Mouse (Mus musculus) embryo, embryonic 11 days (tissue): ENCODE measurements around the gene Dmrtc2.
"Not testable (repeated sequence)": the region's sequence is repeated elsewhere in the genome, so short reads cannot be mapped to it uniquely, and the experiment has no call there.

Source experiments
- DNase-seq: peaks from one replicate; pipeline ENCODE4 v3.0.0-alpha.2; 2015

Dmrtc2 gene

DNA sequence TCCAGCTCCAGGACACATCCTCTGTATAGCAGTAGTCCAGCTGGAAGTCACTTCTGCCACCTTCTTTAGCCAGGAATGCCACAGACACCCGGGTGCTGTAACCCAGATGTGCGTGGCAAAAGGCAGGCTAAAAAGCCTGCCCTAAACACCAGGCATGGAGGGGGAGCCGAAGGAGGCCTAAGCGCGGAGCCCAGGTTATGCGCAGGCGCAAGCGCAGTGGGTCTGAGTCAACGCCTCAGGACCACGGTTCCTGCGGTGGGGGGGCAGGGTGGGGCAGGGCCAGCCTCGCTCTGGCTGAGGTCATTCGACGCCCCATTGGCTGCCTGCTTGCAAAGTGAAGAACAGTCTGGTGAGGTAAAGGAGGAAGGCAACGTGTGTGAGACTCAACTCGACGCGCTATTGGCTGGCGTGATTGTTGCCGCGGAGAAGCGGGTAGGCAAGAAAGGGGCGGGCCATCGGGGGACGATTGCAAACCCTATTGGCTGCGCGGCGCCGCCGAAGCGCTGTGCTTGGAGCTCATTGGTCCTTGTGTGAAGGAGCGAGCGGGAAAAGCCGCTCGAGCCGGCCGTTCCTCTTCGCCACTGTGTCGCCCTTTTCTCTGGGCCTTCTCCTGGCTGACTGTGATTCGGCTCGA is at the start of gene Dmrtc2, which contains the start of gene Lypd4:
Dmrtc2 (plus strand) TSS at position 526 of the 634 bp plus-strand sequence.
Lypd4 (minus strand) TSS at position 410 of the 634 bp plus-strand sequence.
- DNase-seq: peak; percentile 28

- no peak for DNase-seq
Measured at GRCm38 (mm10) chr7:24824452-24824851, 45.4 kb upstream of the Dmrtc2 start.

DNA sequence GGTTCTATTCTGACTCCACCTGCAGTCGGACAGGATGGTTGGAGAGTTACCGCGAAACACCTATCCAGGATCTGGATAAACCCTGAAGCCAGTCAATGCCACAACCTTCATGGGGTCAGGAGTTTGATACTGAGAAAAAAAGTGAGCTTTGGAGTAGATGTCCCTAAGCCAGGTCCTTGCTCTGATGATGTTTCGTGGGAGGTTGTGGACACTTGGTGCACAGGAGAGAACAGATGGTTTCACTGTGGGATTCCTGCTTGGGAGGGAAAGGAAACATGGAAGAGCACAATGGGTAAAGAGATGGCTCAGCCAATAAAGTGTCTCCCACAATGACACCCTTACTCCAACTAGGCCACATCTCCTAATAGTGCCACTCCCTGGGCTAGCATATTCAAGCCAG is 42.7 kb upstream of the Dmrtc2 start:
- DNase-seq: no peak

GRCm38 (mm10) chr7:24838732-24839409 is 31.0 kb upstream of the Dmrtc2 start:
- DNase-seq: not testable (repeated sequence)

GRCm38 (mm10) chr7:24839410-24839808 is 30.4 kb upstream of the Dmrtc2 start:
- no peak for DNase-seq

DNA sequence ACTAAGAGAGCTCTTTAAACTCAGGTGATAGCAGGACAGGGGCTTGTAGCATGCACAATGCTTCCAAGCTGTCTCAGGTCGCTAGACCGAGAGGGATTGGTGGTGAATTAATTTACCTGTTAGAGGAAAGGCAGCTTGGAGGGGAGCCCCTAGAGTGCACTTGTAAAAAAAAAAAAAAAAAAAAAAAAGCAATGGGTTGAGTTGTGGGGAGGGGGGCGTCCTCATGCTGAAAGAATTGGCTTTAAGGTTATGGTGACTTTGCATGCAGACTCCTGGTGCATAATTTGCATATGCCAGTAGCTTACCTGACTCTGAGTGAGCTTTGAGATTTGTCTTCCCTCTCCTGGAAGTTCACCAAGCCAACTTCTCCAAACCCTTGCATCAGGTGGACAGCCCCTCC is 29.5 kb upstream of the Dmrtc2 start:
- DNase-seq: no peak

DNA sequence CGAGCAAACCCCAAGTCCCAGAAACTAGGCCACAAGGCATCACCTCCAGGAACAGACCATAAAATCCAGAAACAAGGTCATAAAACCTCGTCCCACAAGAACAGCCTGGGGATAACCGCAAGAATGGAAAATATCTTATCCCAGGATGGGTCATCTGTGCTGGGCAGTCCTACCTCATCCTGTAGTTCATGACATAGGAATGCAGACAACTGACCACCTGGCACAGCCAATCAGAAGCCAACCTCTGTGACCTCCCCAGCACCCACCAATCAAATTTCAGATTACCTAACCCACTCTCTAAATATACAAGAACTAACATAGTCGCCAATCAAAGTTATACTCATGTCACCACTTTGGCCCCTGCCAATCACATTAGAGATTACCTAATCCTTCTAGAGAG is 28.8 kb upstream of the Dmrtc2 start:
- DNase-seq: no peak

DNA sequence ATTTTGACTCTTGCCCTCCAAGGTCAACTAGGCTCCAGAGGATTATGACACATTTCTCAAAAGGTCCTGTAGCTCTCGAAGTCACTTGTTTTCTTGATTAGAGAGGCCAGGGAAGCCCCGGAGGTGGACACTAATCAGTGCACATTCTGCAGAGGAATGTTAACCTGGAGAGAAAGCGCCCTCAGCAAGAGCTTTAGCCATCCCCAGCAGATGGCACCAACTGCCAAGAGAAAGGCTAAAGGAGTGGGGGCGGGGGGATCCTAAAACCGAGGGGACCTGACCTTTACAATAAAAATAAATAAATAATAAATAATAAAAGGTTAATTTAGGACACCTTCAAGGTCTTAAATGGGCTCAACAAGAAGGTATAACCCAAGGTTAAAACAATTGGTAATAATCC is 25.7 kb upstream of the Dmrtc2 start:
- no peak for DNase-seq

DNA sequence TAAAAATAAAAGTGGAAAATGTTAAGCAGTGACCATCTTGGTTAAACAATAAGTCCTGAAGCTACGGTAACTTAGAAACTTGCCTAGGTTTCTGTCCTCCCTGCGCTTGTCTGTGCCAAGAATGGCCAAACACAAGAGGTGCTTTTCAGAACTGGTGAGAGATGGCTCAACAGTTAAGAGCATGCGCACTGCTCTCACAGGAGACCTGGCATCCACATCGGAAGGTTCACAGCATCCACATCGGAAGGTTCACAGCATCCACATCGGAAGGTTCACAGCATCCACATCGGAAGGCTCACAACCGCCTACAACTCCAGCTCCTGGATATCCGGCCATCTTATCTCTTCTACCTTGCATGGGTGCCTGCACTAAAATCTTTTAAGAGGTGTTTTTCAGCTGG is 24.7 kb upstream of the Dmrtc2 start:
- DNase-seq: no peak

- peak; percentile 62 for DNase-seq
Measured at GRCm38 (mm10) chr7:24845713-24846112, 24.1 kb upstream of the Dmrtc2 start.

DNA sequence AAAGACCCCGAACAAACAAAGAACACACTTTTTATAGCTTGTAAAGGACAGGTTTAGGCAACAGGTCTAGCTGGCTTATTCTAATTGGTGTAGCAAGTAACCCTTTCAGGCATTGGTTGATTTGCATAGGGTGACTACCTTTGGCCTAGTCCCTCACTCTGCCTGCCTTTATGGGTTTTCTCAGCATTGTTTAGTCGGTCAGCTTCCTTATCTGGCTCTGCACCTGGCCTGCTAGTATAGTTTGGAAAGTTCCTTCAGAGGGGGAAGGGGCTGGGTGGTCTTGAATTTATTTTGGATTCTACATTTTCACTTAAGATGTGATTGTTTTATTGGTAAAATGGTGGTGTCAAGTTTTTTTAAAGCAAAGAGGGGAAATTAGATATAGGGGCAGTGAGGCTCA is 23.3 kb upstream of the Dmrtc2 start:
- DNase-seq: not testable (repeated sequence)

- DNase-seq: peak; percentile 36
Measured at GRCm38 (mm10) chr7:24850162-24850561, 19.7 kb upstream of the Dmrtc2 start.

GRCm38 (mm10) chr7:24850899-24851303 is 19.0 kb upstream of the Dmrtc2 start:
- DNase-seq: peak; percentile 62

- DNase-seq: no peak
Measured at GRCm38 (mm10) chr7:24851596-24852325, 18.1 kb upstream of the Dmrtc2 start.

DNA sequence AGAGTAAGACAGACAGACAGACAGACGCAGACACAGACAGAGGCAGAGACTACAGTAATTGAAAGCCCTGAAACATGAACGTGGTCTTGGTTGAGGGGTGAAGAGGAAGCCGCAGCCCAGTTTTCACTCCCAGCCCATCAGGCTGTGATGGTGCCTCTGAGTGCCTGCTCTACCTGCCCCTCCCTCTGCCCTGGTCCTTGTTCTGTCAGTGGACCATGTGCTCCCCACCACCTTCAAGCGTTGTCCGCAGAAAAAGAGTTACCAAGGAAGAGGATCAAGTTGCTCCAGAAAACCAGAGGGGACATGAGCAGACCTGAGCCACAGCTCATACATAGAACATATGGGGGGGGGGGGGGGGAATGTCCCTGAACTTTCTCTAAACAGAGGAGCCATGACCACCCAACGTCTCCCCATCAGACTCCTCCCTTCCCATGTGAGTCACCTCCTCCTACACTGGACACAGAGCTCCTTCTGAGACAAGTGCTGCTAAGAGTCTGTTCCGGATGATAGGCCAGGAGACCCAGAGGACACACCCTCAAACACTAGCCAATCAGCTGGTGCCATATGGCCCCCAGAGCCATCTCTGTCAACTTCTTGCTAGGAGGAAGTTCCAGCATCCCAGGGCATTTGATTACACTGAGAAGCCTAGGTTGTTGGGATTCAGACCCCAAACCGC is 17.2 kb upstream of the Dmrtc2 start:
- no peak for DNase-seq

DNA sequence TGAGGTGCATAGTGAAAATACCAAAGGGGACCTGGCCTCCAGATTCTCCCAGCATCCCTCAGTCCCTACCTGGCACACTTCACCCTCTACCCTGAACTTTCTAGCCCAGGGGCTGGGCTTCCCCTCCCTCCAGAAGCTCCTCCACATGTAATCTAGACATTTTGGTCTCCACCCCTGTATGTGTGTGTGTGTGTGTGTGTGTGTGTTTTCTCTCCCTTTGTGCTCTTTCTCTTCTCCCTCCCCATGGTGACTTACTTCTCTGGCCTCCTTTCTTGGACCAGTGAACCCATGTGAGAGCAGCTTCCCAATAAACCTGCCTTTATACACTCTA is 16.7 kb upstream of the Dmrtc2 start:
- DNase-seq: no peak

- peak; percentile 28 for DNase-seq
Measured at GRCm38 (mm10) chr7:24853695-24854094, 16.2 kb upstream of the Dmrtc2 start.

GRCm38 (mm10) chr7:24856460-24857120 is 13.3 kb upstream of the Dmrtc2 start:
- no peak for DNase-seq

DNA sequence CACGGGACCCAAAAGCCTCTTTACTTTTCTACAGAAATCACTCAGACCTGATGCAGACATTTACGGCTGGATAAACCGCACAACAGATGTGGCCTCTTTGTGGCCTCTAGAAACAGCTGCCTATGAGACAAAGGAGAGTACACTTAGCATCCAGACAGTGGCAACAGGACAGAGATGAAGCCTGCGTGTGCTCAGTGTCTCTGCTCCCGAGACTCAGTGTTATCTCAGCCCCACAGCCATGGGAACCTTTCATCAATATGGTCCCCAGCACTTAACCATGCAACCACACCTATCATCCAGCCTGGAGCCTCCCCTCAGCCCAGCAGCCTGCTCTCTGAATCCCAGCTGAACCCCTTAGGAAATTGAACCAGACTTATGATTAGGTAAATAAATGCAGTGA is 10.6 kb upstream of the Dmrtc2 start:
- DNase-seq: no peak

GRCm38 (mm10) chr7:24861913-24862312 is 7.9 kb upstream of the Dmrtc2 start, which contains the start of gene Gm9844:
Gene Gm9844, plus strand, starts transcription at chr7:24862213.
- DNase-seq: no peak

DNA sequence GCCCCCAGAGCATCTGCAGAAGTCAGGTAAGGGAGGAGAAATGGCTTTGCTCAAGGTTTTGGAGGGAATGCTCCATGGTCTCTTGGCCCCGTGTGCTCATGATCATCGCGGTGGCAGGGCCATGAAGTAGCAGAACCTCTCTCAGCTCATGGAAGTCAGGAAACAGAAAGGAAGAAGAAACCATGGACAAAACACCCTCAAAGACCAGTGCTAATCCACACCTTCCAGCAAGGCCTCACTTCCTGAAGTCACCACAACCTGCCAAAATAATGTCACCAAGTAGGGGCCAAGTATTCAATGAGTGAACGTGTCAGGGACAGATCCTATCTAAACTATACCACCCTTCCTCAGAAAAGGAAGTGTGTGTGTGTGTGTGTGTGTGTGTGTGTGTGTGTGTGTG is 7.0 kb upstream of the Dmrtc2 start:
- DNase-seq: no peak

- DNase-seq: peak; percentile 31
Measured at GRCm38 (mm10) chr7:24864156-24864555, 5.7 kb upstream of the Dmrtc2 start.

DNA sequence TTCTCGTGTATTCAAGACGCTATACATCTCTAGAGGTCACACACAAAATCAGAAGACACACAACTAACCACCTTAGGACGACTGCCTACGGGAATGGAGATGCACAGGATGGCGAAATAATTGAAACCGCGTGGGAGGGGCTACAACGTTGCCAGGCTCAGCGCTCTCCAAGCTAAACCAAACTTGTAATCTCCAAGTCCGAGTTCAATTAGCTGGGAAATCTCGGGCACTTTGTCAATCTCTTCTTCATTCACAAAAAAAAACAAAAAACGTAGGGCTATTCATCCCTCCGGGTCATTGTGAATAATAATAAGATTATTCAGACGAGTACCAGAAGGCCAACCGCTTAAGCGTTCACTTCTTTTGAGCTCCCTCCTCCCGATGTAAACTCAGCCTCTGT is 777 bp upstream of the Dmrtc2 start:
- no peak for DNase-seq
